Mouse (Mus musculus) cortical plate, adult 2 months (tissue): Measurements from ENCODE around the gene Rnf103.

Experiments used
- CTCF ChIP-seq: fragments of 200-500 bp; IDR thresholded peaks from 2 replicates; pipeline ENCODE4 v1.5.1; 2011; ENCODE audit warnings: mild to moderate bottlenecking, control low read depth, low read length; ENCODE audit not compliant: insufficient read depth; ENCODE audit errors: extremely low read depth
- POLR2A ChIP-seq: fragments of 200-500 bp; IDR thresholded peaks from 2 replicates; pipeline ENCODE4 v1.6.1; 2011; ENCODE audit warnings: mild to moderate bottlenecking, low read length, control low read depth; ENCODE audit not compliant: insufficient read depth; ENCODE audit errors: extremely low read depth

GRCm38 (mm10) chr6:71492136-71492535 lies 1.6 kb upstream of the Rnf103 start:
- TF ChIP-seq CTCF (no peak), POLR2A (no peak)
